In the genomic region with DNA sequence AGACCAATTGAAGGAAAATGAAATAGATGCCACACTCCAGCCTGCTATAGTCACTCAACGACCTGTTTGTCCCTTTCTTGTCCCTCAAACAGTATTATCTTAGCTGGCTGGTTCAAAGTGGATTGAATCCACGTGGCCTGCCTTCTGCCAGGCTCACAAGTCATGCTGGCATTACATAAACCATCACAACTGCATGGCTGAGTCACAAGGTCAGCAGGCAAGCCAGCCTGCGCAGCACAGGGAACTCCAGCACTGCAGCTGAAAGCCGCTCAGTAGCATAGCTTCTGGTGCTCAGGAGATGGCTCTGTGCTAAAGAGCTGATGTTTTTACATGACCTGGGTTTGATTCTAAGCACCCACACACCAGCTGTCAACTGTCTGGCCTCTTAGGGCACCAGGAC, we compare ENCODE assay signal across 8 mouse cellular contexts.
DNase-seq lines count a peak whose midpoint lies in the region; ATAC-seq and TF ChIP-seq lines count a peak whose summit lies in the region.

No protein-coding gene starts in this region.

- ATAC-seq in stomach, embryonic 16.5 days (ENCODE audit: insufficient read depth, low FRiP score) = 0 out of 2 replicates have a peak, but pooled peaks have one; percentile 33
- no peak for ATAC-seq in forebrain, embryonic 12.5 days (ENCODE audit: low FRiP score)

- H3K79me2 ChIP-seq in C2C12 (ENCODE audit: control insufficient read depth, insufficient read depth) = no peaks in the 10 kb centered on the region

- no peak for TF ChIP-seq CTCF in C2C12 (IDR thresholded peaks at IDR 0.05; ENCODE audit: control insufficient read depth, insufficient read depth, insufficient read length)

- H3K9ac ChIP-seq in stomach, embryonic 16.5 days (ENCODE audit: low read length) = no peak overlapping the region
- H3K9ac ChIP-seq in forebrain, embryonic 12.5 days = no peak overlapping the region

- no peaks in the 10 kb centered on the region for H3K36me3 ChIP-seq in heart, embryonic 10.5 days
- no peaks in the 10 kb centered on the region for H3K36me3 ChIP-seq in C2C12 (ENCODE audit: control insufficient read depth, insufficient read depth)
- H3K36me3 ChIP-seq in stomach, embryonic 16.5 days (ENCODE audit: control insufficient read depth, insufficient read depth, low read length) = no peaks in the 10 kb centered on the region
- H3K36me3 ChIP-seq in forebrain, embryonic 12.5 days (replicated peaks) = no peaks in the 10 kb centered on the region

- peak; percentile 75 to 84 for DNase-seq in heart, adult 18-20 months
- DNase-seq in heart, embryonic 10.5 days (ENCODE audit: low spot score) = no peak
- peak; percentile 65 for DNase-seq in cerebellum, adult 8-10 months
- peak; percentile 45 for DNase-seq in heart, postnatal 25 days (ENCODE audit: low spot score)
- no peak for DNase-seq in c-Kit-positive CD71-positive TER-119-positive erythroid progenitor cells, embryonic 14.5 days (ENCODE audit: low spot score)

- H3ac ChIP-seq in C2C12 (ENCODE audit: control insufficient read depth, insufficient read length, low read depth) = no peak overlapping the region

- intact Hi-C loops in heart, postnatal 25 days (cut with DNase I) = loop anchor here (2.0 to 5.0 kb wide), 2 partner anchors 54 to 95 kb away; no protein-coding TSS in a partner anchor

- no peak overlapping the region for H3K4me2 ChIP-seq in stomach, embryonic 16.5 days (ENCODE audit: low read depth, low read length)
- H3K4me2 ChIP-seq in forebrain, embryonic 12.5 days = no peak overlapping the region

- no peak overlapping the region for H3K27ac ChIP-seq in heart, embryonic 10.5 days
- H3K27ac ChIP-seq in stomach, embryonic 16.5 days (ENCODE audit: low read length) = no peak overlapping the region
- H3K27ac ChIP-seq in forebrain, embryonic 12.5 days = no peak overlapping the region

- no peaks in the 10 kb centered on the region for H3K9me3 ChIP-seq in heart, embryonic 10.5 days
- no peaks in the 10 kb centered on the region for H3K9me3 ChIP-seq in stomach, embryonic 16.5 days (replicated peaks; ENCODE audit: control insufficient read depth, low read length)
- no peaks in the 10 kb centered on the region for H3K9me3 ChIP-seq in forebrain, embryonic 12.5 days

- no peaks in the 10 kb centered on the region for H3K27me3 ChIP-seq in heart, embryonic 10.5 days (ENCODE audit: insufficient read depth, poor library complexity, severe bottlenecking)
- no peaks in the 10 kb centered on the region for H3K27me3 ChIP-seq in C2C12 (ENCODE audit: control insufficient read depth, insufficient read depth, insufficient read length)
- H3K27me3 ChIP-seq in stomach, embryonic 16.5 days (ENCODE audit: control insufficient read depth, insufficient read depth, low read length) = no peaks in the 10 kb centered on the region
- no peaks in the 10 kb centered on the region for H3K27me3 ChIP-seq in forebrain, embryonic 12.5 days

- peaks cover 37% of the 10 kb centered on the region for H3K4me1 ChIP-seq in heart, embryonic 10.5 days
- no peaks in the 10 kb centered on the region for H3K4me1 ChIP-seq in stomach, embryonic 16.5 days (ENCODE audit: control insufficient read depth, insufficient read depth, low read length)
- H3K4me1 ChIP-seq in forebrain, embryonic 12.5 days = peaks cover 3% of the 10 kb centered on the region; the same call in 1 of the 2 replicates

- H3K79me3 ChIP-seq in C2C12 (ENCODE audit: low read depth) = no peaks in the 10 kb centered on the region

- no peak overlapping the region for H3K4me3 ChIP-seq in heart, embryonic 10.5 days
- H3K4me3 ChIP-seq in C2C12 (ENCODE audit: insufficient read depth, poor library complexity, severe bottlenecking) = no peak overlapping the region
- no peak overlapping the region for H3K4me3 ChIP-seq in stomach, embryonic 16.5 days (replicated peaks; ENCODE audit: low read length)
- no peak overlapping the region for H3K4me3 ChIP-seq in forebrain, embryonic 12.5 days (replicated peaks)

- WGBS in heart, embryonic 10.5 days = 39% methylated on average over 4 of the region's 4 CpGs
- whole genome bisulfite sequencing in stomach, embryonic 16.5 days = 36% methylated on average over 4 of the region's 4 CpGs
- WGBS in forebrain, embryonic 12.5 days = 61% methylated on average over 4 of the region's 4 CpGs

TF ChIP-seq in C2C12, 6 proteins besides CTCF, POLR2A, EP300 and RAD21:
- no peak for TF ChIP-seq MYOG (IDR thresholded peaks at IDR 0.05; ENCODE audit: control insufficient read depth, extremely low read depth, insufficient read length)
- no peak for TF ChIP-seq FOSL1 (IDR thresholded peaks at IDR 0.05; ENCODE audit: insufficient read depth, low read length, poor library complexity, severe bottlenecking)
- peak; percentile 60 for TF ChIP-seq MAX (IDR thresholded peaks at IDR 0.05)
TF ChIP-seq in C2C12: peak in this region for 1.

Comparison
In these comparisons a context has a peak if more than half of its experiments do, and no peak if none do; other contexts are left out.
1. DNase-seq: peak in heart, adult 18-20 months (2 of 2), cerebellum, adult 8-10 months (single experiment) and heart, postnatal 25 days (single experiment); none in heart, embryonic 10.5 days (single experiment) and c-Kit-positive CD71-positive TER-119-positive erythroid progenitor cells, embryonic 14.5 days (single experiment).